Mouse (Mus musculus): Measurements from ENCODE around the gene Pamr1.

Pamr1 gene

DNA sequence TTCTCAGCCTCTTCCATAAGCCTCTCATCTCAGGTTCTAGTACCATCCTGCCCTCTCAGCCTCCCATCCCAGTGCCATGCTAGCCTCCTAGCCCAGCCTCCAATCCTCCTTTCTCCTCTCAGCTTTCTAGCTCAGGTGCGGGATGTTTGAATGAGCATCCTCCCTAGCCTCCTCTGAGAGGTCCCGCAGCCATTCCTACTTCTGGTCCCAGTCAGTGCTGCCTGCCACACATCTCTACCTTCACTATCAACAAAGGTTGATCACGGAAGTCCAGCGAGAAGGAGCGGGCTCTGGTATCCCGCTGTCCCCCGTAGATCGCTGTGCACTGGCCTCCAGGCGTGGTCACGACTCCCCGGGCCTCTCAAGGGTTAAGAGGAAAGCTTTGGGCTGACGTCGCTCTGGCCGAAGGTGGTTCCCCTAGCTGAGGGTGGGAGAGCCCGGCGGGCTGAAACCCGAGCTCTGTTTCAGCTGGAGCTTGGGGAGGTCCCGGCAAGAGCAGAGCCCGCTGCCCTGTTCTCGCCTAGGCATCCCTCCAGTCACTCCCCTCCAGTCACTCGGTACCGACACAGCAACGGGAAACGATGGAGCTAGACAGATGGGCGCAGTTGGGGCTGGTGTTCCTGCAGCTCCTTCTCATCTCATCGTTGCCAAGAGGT, at the start of gene Pamr1:
TSS of gene Pamr1 (plus strand) at position 402 of the 656 bp plus-strand sequence.
- DNase-seq (ENCODE audit: low read depth, low spot score): peak; percentile 40

DNA sequence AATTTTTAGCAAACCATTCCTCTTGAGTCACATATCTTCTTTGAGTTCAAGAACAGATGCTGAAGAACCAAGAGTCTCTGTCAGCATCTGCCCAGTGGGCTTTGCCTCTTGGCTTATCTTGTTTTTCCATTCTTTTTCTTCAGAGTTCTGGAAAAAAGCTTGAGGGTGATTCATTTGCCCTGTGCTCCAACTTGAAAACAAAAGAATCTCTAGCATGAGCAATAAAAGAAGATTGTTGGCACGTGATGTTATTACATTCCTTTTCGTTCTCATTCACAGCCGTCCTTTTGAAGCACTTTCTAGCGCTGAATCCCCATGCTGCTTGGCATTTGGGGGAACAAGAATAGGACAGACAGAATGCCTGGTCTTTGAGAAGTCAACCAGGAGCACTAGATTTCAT, 42.2 kb upstream of the Pamr1 start:
- peak; percentile 9 for DNase-seq (ENCODE audit: low read depth, low spot score)

DNA sequence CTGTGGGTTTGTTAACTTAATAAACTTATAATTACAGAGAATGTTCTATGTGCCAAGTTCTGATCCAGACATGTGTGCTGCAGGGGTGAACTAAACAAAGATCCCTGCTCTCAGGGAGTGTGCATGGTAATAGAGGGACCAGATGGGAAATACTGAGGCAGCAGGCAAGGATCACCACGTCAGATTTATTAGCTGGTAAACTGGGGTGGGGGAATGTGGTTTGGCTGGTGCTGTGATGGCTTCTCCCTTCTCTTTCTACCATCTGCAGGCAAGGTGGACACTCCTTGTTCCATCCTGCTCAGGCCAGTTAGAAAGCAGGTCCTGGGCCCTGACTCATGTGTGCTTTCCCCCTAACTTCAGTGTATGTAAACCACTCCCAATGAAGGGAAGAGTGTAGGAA, 41.7 kb upstream of the Pamr1 start:
- DNase-seq (ENCODE audit: low read depth, low spot score): no peak

DNA sequence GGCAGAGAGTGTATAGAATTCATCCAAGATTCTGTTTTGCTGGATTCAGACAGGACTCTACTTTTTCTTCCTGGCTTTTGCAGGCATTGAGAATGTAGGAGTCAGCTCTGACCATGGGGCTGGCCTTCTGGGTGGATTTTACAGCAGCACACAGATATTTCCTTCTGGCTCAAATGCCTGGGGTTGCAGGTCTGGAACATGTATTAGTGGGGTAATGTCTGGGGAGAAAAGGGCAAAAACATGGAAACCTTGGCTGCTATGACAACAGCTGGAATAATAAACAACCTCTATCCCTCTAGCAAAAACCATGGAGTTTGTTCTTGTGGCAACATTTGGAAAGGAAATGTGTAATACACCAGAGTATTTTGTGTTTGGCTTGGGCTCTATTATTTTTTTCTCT, 29.9 kb upstream of the Pamr1 start:
- DNase-seq (ENCODE audit: low read depth, low spot score): no peak

DNA sequence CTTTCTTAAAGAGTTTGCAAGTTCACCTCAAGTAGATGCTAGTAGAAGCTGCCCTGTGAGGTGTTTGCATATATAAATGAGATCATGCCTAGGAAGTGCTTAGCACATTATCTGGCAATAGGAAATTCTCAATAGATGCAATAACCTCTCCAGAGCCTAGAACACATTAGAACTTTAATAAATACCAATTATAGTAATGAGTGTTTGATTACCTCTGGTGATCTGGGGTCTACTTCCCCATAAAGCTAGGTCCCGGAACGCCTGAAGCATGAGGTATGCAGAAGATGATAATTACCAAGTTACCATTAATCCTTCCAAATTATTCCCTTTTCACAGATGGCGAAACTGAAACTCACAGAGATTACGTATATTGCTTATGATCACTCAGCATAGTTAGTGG, 22.2 kb upstream of the Pamr1 start:
- DNase-seq (ENCODE audit: low read depth, low spot score): no peak

DNA sequence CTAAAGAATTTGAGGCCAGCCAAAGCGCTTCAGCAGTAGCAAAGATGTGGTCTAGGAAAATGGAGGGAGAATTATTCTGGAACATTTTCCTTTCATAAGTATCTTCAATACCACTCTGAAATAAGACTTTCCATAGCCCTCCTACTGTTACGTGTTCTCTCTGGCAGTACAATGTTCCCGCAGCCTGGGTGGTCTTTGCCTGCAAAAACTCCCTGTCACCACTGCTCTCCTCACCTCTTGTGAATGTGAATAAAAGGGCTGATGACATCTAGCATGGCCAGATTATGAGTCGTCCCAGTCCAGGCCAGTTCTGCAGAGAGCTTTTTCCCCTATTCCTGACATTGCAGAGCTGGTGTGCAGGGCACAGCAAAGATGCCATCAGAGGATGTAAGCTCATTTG, 16.4 kb upstream of the Pamr1 start:
- no peak for DNase-seq (ENCODE audit: low read depth, low spot score)

DNA sequence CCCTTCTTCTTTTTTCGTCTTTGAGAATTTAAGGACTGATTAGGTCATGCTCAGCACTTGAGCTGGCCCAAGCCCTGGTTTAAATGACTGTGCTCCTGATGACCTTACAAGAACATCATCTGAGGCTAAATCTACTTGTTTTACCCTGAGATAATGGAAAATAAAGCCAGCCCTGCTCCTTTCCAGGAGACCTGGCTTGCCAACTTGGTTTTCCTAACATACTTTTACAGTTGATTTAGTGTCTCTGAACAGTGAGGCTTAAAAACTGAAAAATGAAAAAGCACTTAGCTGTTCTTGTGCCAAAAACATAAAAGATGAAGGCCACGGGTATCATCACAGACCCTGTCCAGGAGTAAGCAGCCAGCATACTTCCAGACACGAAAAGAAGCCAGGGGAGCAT, 13.0 kb upstream of the Pamr1 start:
- no peak for DNase-seq (ENCODE audit: low read depth, low spot score)

DNA sequence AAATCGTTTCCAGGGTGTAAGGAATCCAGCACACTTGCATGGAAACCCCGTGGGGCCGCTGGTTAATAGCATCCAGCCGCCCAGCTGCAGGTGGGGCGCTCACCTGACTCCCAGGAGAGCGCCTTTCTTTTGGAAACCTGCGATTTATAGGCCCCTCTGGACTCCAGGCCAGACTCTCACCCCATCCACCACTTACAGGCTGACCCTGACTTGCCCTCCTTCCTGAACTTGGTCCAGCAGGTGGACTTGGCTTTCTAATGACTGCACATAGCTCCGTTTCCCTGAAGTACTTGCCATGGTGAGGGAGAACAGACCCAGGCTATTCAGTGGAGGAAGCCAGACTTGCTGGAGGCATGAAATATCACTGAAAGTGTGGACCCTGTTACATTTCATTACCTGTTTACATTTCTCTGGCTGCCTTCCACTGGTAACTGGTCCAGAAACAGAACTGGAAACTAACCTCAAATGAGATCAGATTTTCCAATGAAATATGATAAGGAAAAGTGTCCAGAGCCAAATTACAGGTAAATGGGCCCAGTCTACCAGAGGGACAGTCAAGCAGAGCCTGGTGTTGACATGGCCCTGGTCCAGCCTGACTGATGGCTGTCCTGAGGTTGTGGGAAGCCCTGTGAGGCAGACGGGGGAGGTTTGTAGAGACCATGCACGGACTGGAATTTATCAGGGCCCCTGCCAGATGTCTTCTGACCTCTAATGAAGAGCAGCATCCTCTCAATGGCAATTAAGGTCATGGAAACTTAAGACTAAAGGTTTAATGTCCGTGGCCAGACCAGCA, 9.2 kb upstream of the Pamr1 start:
- DNase-seq (ENCODE audit: low read depth, low spot score): no peak

DNA sequence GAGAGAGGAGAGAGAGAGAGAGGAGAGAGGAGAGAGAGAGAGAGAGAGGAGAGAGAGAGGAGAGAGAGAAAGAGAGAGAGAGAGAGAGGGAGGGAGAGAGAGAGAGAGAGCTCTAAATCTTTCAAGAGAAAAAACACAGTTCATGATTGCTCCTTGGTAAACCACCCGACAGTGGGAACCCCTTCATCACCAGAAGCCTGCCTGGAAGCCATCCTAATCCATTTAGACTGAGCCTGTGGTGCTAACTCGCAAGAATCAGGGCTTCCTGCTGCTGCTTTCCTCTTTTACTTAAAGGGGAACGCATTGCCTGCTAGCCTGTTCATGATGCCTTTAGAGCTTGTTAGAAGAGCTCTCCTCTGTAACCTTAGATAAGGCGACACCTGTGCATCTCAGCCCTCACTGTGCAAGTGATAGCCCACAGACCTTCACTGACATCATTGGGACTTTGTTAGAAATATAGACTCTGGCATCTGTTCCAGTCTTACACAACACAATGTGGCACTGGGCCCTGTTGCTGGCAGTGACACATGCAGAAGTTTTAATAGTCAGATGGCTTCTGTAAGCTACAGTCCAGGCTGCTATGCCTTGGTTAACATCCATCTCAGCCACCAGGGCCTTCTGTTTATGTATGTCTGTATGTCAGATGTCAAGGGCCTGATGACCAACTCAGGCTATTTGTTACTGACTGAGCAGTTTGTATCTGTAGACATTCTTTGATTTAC, 8.2 kb upstream of the Pamr1 start:
- peak; percentile 37 for DNase-seq (ENCODE audit: low read depth, low spot score)

DNA sequence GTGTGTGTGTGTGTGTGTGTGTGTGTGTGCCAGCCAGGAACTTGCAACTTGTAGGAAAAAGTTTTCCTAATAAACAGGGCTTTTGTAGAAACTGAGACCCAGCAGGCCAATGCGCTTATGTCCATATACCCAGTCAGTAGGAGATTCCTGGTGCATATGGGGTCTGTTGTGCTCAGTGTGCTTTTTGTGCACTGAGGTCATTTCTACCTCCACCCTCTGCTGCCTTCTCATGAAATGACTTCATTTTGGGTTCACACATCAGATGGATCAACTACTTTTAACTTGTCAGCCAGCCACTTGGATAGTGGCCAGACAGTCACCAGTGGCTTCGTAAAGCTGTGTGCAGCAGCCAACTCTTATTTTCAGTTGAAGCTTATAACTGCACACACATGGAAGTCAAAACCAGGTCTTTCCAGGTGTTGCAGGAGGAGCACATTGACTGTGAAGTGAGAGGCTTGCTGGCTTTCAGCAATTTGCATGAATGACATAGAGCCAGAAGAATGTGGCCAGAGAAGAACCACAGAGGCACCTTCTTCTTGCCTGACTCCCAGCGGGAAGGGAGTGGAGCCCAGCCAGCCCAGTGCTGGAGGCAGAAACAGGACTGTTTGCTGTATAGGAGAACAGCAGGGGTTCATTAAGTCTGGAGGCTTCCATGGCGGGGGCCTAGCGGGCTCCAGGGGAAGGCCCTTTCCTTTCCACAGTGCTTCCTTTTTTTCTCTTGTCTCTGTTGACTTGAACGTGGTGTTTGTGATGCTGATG, 5.7 kb upstream of the Pamr1 start:
- peak; percentile 43 for DNase-seq (ENCODE audit: low read depth, low spot score)

DNA sequence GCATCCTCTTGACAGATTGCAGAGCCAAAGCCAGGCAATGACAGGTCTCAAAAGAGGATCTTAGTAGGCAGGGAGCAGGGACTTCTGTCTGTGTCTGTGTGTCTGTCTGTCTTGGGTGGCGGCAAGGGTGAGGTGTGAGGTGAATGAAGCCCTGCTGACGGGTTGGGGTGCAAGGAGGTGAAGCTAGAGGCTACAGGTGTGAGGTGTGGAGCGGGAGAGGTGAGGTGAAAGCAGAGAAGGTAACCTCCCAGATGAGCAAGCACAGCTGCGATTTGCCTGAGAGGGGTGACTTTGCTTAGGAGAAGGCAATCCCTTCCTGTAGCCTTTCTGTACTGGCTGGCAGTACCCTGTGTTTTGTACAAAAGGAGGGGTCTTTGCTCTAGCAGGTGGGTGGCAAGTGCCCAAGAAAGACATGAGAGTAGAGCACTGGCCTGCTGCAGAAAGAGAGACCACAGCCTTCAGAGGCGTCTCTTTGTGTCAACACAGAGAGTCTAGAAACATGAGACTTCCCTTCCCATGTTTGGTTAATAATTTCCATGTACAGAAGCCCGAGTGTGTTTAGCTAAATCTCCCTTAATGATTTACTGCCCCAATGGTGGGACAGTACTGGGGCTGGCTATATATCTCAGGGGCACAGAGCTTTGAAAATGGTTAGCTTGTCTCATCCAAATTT, 1.2 kb downstream of the Pamr1 start:
- no peak for DNase-seq (ENCODE audit: low read depth, low spot score)

DNA sequence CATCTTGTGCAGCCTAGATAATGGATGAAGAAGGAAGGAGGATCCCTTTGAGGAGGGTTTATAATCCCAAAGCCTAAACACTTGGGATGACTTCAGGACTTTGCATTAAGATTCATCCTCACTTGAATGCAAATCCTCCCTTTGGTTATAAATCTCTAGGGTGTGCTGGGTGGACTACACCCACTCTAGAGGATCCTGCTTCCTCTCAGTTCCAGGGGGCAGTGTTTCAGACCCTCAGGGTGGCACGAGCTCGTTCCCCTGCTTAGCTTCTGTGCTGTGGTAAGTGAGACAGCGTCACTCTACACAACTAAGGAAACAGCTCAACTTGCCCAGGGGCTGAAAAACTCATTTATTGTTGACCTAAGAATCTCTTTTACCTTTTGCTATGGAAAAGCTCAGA, 1.8 kb downstream of the Pamr1 start:
- DNase-seq (ENCODE audit: low read depth, low spot score): no peak

DNA sequence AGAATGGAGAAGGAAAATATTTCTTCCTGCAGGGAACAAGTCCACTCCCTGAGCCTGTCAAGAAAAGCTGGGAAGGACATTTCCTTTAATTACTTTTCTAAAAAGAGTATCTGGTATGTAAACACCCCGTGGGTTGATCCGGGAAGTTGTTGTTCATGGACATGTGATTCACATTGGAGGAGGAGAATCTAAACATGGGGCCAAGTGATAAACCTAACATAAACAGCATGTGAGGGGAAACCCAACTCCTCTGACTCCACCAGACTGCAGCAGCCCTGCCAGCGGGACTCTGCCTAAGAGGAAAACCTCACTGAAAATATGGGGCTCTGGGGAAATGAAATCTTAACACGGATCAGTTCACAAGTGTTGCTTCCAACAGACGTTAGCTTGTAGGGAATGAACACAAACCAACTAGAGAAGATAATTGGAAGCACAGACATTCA, 2.3 kb downstream of the Pamr1 start:
- DNase-seq (ENCODE audit: low read depth, low spot score): peak; percentile 39

DNA sequence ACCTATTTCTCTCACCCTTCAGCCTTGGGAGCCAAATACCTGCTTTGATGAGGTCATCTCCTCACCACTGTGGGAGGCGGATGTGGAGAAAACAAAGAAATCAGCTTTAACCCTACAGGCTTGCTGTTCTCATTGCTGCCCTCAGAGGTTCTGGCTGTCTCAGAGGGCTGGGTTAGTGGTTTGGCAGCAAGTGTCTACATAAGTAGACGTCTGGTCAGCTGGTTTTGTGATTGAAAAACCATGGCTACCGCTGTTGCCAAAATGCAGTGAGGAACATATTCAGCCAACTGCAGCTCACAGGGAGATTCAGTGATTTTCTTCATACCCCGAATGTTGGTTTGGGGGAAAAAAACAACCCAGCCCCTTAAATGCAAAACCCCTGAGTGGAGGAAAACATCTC, 7.3 kb downstream of the Pamr1 start:
- no peak for DNase-seq (ENCODE audit: low read depth, low spot score)

DNA sequence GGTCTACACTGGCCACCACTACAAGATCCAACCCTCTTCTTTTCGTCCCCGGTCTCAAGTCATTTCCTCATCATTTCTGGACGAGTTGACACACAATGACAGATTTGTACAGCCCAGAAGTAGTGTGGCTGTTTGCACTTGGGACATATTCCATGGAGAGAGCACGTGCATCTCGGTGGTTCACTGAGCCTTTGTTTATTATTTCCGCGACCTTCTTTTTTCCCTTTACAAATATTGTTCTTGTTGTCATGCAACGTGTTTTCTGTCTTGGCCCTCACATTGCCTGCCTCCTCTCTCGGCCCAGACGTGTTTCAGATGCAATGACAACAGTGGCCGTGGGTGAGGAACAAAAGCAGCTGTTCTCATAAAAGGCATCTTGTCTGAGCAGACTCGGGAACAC, 9.2 kb downstream of the Pamr1 start:
- DNase-seq (ENCODE audit: low read depth, low spot score): peak; percentile 40

DNA sequence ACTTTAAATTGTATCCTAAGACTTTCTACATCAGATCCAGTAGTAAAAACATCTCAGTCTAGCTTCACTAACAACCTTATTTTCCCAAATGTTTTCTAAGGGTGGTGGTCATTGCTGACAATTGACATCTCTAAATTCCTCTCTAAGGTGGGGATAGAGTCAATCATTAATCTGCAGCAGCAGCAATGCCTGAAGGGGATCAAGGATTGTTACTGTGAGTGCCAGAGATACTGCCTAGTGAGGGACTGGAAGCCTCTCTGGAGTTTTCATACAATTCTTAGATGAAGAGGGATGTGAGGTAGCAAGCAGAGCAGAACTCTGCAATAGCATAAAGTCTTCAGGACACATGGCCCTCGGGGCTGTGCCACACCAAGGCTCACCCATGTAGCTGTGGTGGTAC, 14.0 kb downstream of the Pamr1 start:
- DNase-seq (ENCODE audit: low read depth, low spot score): no peak

DNA sequence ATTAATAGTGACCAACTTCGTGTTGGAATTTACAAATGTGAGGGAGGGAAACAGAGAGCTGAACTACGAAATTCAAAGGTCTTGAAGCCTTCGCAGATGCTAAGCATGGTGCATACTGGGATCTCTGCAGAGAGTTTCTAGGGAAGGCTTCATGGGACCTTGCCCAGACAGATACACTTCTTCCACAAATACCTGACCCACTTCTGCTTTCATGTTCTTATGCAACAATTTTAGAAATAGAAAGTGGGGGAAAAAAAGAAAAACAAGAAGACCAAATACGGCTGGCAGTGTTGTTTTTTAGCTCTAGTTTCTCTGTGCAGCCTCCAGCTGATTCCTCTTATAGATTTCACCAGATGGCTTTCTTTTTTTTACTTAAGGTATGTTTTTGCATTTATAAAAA, 29.4 kb downstream of the Pamr1 start:
- peak; percentile 79 for DNase-seq (ENCODE audit: low read depth, low spot score)

DNA sequence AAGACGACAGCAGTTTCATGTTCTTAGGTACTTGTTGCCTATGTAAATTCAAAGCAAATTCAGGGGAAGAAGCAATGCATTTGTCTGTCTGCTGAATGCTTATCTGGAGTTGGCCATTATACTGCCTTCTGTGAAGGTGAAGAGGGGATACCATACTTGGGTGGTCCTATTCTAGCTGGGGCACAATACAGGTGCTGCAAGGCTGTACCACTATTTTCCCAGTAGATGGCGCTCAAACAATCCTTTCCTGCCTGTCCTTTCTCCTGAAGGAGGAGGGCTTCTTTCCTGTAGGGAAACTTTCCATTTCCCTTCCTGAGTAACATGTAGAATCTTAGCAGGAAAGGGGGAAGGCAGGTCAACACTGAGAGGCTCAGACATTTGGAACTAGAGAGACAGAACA, 40.2 kb downstream of the Pamr1 start:
- peak; percentile 71 for DNase-seq (ENCODE audit: low read depth, low spot score)

DNA sequence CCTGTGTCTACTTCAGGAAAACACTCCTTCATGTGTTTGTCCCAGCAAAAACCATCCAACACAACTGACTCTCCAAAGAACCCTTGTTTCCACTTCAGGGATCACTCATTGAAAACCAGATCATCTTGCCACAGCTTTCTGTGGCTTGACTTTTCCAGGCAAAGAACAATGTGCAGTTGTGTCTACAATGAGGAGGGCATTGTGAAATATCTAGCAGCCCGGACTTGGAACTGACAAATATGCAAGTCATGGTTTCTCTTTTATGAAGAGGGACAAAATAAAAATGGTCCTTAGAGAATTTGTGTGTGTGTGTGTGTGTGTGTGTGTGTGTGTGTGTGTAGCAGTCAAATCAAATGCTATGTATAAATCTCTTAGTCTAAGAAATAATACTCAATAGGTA, 44.7 kb downstream of the Pamr1 start:
- no peak for DNase-seq (ENCODE audit: low read depth, low spot score)

DNA sequence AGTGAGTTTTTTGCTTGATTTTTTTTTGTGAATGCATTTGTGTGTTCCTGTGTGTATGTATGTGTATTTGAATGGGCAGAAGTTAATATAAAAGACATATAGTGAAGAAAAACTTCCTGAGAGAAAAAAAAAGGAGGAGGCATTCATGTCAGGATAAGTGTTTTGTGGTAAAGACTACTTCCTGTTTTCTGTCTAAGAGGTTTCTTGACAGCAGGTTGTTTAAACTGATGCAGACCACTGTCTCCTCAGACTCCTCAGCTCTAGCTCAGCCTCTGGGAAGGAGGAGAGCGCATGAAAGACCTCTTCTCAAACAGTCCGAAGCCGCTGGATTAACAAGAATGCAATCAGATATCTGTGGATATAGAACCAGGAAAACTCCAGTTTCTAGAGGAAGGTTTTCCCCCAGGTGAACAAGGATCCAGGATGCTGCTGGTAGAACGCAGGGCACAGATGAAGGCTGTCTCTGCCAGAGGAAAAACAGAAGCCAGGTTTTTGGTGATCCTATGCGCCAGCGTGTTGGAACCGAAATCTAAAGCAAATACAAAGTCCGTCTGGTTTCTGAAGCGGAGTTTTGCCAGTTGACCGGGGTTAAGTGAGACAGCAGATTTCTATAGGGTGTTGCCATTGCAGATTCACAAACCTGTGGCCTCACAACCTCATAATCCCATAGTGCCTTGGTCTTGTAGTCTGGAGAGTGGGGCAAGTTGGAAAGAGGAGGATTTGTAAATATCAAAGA, 45.8 kb downstream of the Pamr1 start:
- DNase-seq (ENCODE audit: low read depth, low spot score): no peak

All from brain, adult 2 months (tissue).